Mouse (Mus musculus) regulatory T cell (primary cell): ENCODE measurements at regions not wholly inside any gene's neighbourhood (a gene's known extent, or its start where the extent isn't known, plus 50 kb on each side); places are given as distances from the start of the nearest gene placed in this dataset.

Source experiments
- in situ Hi-C: fragments of 300-600 bp; cut with MboI, MseI; formaldehyde crosslinking; loops from one replicate; pipeline ENCODE4 v1.15.1; 2025; ENCODE audit warnings: high pct_unique_total_duplicates

DNA sequence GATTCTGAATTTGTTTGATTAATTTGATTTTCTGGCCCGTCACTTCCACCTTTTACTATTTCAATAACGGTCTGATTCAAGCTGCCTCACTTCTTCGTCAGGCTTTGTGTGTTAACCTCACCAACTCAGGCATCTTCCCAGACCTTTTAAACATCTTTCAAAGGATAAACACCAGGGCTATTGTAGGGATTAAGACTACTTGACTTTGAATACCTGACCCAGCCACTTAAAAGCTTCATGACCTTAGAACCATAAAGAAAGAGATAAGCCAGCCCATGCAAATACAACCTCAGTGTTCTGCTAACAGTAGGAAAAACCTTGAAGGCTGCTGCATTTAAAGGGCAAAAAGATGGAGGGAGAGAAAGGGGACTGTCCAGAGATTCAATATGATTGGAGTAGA lies 386.9 kb upstream of the Castor2 start:
- in situ Hi-C loops: no loop called here

DNA sequence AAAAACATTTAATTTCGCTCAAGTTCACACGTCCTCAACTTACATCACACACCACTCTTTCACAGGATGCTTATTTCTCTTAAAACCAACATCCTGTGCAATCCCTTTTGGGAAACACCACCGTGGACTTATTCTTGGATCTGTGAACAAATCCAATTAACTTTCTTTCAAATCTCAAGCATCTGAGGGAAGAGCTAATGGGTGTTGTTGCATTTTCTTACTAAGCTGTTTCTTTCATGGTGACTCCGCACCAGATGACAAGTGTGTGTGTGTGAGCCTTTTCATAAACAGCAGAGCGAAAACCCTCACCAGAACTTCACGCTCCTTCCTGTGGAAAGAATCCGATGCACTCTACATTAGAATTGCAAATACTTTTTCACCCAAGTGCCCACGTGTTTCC lies 390.6 kb upstream of the Castor2 start:
- in situ Hi-C loops: no loop called here

DNA sequence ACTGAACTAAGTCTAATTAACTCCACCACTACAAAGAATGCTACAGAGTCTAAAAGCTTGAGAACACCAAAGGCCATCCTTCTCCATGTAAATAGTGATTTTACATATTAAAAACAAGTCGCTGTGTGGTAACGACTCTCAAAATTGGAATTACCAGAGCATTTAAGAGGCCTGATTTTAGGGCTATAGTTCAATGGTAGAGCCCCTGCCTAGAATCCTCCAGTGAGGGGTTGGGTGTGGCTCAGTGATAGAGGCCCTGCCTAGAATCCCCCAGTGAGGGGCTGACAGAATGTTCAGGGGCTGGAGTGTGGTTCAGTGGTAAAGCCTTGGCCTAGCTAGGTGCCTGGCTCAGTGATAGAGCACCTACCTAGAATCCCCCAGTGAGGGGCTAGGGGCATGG lies 413.3 kb upstream of the Castor2 start:
- in situ Hi-C loops: no loop called here

DNA sequence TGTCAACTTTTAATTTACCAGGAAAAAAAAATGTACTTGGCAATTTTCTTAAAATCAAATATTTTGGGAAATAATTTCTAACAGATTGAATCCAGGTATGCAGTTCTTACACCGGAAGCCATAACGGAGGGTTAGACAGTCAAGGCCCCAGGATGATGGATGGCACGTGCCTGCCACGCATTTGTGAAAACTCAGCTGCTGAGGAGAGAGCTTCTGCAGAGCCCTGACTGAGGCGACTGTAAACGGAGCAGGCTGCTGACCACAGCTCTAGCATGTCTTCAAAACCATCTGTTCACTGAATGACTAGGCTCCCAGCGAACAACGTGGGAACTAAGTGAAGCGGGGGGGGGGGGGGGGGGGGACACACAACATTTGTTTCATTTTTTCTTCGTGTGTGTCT lies 416.5 kb upstream of the Castor2 start:
- in situ Hi-C loops: no loop called here

DNA sequence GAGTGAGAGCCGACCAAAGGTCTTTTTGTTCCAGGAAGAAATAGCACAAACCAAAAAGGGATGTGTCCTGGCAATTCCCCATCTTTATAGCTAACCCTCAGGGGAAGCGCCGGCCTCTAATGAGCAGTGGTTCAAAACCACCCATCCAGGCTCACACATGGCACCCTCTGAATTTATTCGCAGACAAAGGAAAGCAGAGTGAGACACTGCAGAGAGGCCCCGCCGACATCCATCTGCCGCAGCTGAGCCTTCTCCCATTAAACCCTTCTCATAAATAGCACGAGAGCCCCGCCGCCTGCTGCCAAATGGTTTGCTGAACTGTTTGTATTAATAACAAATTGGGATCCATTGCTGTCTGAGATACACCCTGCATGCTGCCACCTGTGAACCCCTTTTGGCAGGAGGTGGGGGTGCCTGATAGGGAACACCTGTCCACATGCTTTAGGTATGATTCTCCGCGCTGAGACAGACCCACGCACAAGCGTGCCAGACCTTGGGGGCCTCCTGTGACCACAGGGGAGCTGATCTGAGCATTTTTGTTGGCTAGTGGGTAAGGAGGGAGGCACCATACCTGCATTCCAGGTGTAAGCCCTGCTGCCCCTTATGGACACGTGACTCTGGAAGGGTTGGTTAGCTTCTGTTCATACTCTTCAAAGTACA lies 422.6 kb upstream of the Castor2 start:
- in situ Hi-C loops: no loop called here

GRCm38 (mm10) chr5:133675636-133676035 lies 423.9 kb upstream of the Castor2 start:
- in situ Hi-C loops: no loop called here

- in situ Hi-C loops: no loop called here
These were observed 433.0 kb upstream of the Castor2 start for GRCm38 (mm10) chr5:133666473-133666872.

- in situ Hi-C loops: no loop called here
These were observed 436.8 kb upstream of the Castor2 start for GRCm38 (mm10) chr5:133662474-133663256.

DNA sequence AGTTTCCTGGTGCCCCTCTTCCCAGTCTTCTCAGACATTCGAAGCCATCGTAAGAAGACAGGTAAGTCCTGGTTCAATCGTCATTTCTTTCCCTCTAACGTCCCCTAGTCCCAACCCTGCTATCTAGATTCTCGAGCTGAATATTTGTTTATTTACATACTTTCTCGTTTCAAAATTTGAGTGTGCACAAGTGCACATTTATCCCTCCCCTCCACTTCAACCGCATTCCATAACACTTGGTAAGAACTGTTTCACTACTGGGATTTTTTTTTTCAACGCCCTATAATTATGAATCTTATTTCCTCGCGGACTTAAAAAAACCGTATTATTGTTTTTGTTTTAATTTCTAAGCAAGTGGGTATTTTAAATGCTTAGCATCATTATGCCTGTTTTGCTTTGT lies 439.2 kb upstream of the Castor2 start:
- in situ Hi-C loops: no loop called here

DNA sequence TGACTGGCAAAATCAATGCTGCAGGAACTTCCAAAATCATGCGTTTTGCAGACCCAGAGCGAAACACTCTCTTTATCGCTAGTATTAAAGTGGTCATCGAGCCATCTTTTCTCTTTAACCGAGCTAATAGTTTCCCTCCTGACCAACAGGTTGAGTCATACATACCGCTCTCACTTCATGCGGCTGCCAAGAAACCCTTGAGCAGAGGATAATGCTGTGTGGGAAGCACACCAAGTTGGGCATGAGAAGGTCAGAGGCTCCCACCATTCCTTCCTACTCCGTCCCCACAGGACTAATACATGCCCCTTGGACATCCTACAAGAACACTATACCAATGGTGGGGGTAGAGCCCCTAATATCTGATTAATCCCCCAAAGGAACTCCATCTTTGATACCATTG lies 442.7 kb upstream of the Castor2 start:
- in situ Hi-C loops: no loop called here

DNA sequence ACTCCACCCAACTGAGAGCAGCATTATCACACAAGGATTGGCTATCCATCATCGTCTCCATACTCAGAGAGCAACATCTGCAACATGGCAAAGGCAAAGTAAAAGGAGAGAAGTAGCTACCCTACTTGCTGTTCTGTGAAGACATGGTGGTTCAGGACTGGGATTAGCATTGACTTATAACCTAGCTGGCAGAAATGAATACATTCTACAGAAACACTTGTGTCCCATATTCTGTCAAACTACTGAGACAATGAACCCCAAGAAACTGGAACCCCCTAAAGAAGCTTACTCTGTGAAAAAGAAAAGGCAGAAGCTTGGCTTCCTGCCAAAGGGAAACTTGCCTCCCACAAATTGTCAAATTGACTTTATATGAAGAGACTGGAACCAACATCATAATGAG lies 446.1 kb upstream of the Castor2 start:
- in situ Hi-C loops: no loop called here

DNA sequence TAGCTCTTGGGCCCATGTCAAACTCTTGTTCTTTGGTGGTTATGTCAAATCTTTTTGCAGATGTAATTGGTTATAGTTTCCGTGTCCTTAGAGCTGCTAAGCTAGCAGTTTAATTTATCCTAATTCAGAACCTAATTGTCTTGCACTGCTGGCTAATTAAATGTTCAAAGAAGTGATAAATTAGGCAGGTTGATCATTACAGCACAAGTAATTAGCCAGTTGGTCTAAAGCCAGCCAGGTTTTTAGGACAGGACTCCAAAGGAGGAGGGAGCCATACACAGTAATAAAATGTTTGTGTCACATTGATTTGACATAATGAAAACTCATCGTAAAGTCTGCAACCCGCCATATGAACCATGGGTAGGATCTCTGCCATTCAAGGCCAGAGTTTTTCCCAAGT lies 449.3 kb upstream of the Castor2 start:
- in situ Hi-C loops: no loop called here

- in situ Hi-C loops: no loop called here
These were observed 453.8 kb upstream of the Castor2 start for GRCm38 (mm10) chr5:133645696-133646195.

DNA sequence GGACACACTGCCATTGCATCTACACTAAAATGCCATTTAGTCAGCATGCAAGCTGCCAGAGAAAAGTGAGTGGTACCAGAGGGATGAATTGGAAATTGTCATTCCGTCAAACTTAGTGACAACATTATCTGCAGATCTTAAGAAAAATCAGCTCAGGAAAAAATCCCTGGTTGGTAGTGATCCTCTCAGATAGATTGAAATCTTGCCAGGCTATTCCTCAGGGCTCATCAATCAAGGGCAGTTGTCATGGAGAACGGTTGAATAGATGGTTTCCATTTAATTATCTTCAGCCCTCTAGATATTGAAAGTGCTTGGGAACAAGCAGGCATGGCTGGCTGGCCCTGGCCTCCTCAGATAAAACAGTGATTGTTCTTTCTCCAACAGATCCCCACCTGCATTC lies 456.2 kb upstream of the Castor2 start:
- in situ Hi-C loops: no loop called here

GRCm38 (mm10) chr5:133634481-133634880 lies 465.0 kb upstream of the Castor2 start:
- in situ Hi-C loops: no loop called here

GRCm38 (mm10) chr5:133631812-133632211 lies 467.7 kb upstream of the Castor2 start:
- in situ Hi-C loops: no loop called here

DNA sequence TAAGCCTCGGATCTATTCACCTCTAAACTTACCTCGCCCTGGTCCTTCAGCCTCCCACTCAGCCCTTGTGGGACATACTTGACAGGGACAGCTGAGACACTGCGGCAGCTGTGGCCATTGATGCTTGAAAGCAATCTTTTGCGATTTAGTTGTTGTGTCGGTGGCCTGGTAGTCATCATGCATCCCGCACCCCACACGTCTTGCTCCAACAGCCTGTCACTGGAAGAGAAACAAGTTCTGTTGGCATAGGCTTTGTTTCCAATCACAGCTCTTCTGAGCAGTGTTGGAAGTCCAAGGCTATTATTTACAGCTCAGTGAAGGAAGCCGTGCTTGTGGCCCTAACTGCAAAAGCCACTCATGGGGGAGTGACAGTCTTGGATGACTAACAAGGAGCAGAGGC lies 480.2 kb upstream of the Castor2 start:
- in situ Hi-C loops: no loop called here

DNA sequence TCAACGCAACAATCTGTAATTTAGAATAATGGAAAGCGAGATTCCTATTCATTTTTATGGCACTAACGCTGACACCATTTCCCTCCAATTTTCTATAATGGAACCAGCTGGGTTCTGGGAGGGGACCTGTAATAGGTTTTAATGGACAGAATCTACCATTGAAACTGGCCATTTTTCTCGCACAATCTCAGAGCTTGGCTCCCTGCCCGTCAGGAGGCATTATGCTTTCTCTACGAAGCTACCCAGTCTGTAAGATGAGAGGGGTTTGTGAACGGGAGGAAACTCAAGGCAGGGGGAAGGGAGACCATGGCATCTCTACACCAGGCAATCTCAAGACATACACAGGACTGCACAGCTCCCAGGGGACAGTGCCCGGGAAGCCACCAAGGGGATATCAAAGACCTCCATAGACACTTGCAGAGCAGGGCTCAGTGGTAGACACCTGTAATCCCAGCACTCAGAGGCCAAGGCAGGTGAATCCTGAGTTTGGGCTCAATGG lies 498.2 kb upstream of the Castor2 start:
- in situ Hi-C loops: no loop called here

- in situ Hi-C loops: no loop called here
These were observed 498.9 kb upstream of the Castor2 start for GRCm38 (mm10) chr5:133600630-133601029.

- in situ Hi-C loops: no loop called here
These were observed 501.4 kb upstream of the Castor2 start for GRCm38 (mm10) chr5:133598105-133598504.

GRCm38 (mm10) chr5:133586492-133586891 lies 513.0 kb upstream of the Castor2 start:
- in situ Hi-C loops: no loop called here

DNA sequence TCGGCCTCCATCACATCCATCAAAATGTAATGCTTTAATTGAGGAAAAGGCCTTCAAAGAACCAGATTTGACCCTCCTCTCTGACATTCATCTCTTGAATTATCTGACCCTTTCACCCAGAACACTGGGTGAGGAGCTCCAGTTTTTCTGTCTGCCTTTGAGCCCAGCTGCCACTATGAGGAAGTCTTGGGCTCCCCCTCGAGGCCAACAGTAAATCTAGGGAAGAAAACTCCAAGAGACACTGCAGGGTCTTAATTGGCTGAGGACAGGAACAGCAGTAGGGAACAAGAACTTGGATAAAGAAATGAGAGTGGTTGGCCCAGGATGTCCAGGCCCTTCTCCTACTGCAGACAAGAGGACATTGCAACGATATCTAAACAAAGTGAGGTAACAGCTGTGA lies 514.3 kb upstream of the Castor2 start:
- in situ Hi-C loops: no loop called here

DNA sequence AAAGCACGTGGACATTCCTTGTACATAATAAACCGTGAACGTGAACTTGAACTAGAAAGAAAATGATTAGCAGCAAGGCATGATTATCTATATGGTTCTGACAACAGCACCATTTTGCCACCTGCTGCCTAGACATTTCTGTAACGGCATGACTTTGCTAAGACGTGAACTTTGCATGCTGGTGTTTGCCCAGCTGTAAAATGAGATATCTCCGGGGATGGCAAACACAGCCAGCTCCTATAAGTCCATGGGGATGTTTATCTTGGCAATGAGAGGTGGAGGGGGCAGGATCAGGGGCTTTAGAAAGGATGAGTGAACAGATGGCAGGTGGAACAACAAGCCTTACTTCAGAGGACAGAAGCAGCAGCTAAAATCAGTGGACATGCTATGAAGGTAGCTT lies 522.9 kb upstream of the Castor2 start:
- in situ Hi-C loops: loop anchor here (5.0 to 10.0 kb wide), 2 partner anchors 59 to 1232 kb away; no protein-coding TSS in a partner anchor
